Mouse (Mus musculus) liver, postnatal 0 days (tissue): ENCODE measurements at regions not wholly inside any gene's neighbourhood (a gene's known extent, or its start where the extent isn't known, plus 50 kb on each side); places are given as distances from the start of the nearest gene placed in this dataset.

Experiments used
- ATAC-seq: fragments of 200-750 bp; cut with Nextera tagmentation; 2 replicates; pipeline ENCODE4 v1.8.0; 2017; ENCODE audit warnings: mild to moderate bottlenecking, moderate library complexity
- DNase-seq: peaks from one replicate; pipeline ENCODE4 v3.0.0-alpha.2; 2016
- H3K27ac ChIP-seq: fragments of 300-500 bp; sonication (generic); 2 replicates; pipeline ENCODE4 v1.5.1; 2014; ENCODE audit warnings: antibody characterized with exemption, moderate library complexity, mild to moderate bottlenecking, low read depth
- H3K27me3 ChIP-seq: fragments of 300-500 bp; sonication (generic); 2 replicates; pipeline ENCODE4 v1.6.1; 2014; ENCODE audit warnings: low read length, control low read depth, mixed read lengths; ENCODE audit not compliant: insufficient read depth
- H3K36me3 ChIP-seq: fragments of 300-500 bp; sonication (generic); replicated peaks from 2 replicates; pipeline ENCODE4 v1.6.1; 2014; ENCODE audit warnings: mild to moderate bottlenecking, control low read depth, low read length, moderate library complexity, mixed read lengths; ENCODE audit not compliant: insufficient read depth
- H3K4me1 ChIP-seq: fragments of 300-500 bp; sonication (generic); 2 replicates; pipeline ENCODE4 v1.6.1; 2014; ENCODE audit warnings: antibody characterized with exemption, mild to moderate bottlenecking, control low read depth; ENCODE audit not compliant: insufficient read depth
- H3K4me2 ChIP-seq: fragments of 300-500 bp; sonication (generic); 2 replicates; pipeline ENCODE4 v1.6.1; 2014; ENCODE audit warnings: low read depth, mild to moderate bottlenecking, low read length, moderate library complexity, mixed read lengths
- H3K4me3 ChIP-seq: fragments of 300-500 bp; sonication (generic); 2 replicates; pipeline ENCODE4 v1.5.1; 2014; ENCODE audit warnings: low read depth, low read length
- H3K9ac ChIP-seq: fragments of 300-500 bp; sonication (generic); replicated peaks from 2 replicates; pipeline ENCODE4 v1.6.1; 2014; ENCODE audit warnings: mild to moderate bottlenecking, moderate library complexity
- H3K9me3 ChIP-seq: fragments of 300-500 bp; sonication (generic); 2 replicates; pipeline ENCODE4 v1.6.1; 2016; ENCODE audit warnings: mild to moderate bottlenecking, control low read depth, low read length, mixed read lengths
- CTCF ChIP-seq: sonication (generic); IDR thresholded peaks from 2 replicates; pipeline ENCODE4 v1.5.1; 2016; ENCODE audit warnings: antibody characterized with exemption, low read depth
- EP300 ChIP-seq: IDR thresholded peaks from 2 replicates; pipeline ENCODE4 v1.6.1; 2016; ENCODE audit warnings: antibody characterized with exemption, low read depth, mild to moderate bottlenecking
- WGBS: fragments of 180-500 bp; shearing (Covaris S2); extraction: QIAGEN DNeasy Blood & Tissue Kit; methylation state at CpG from one replicate; pipeline ENCODE4 v1.1.7; 2014; ENCODE audit not compliant: insufficient replicate concordance; 5-methylcytosine and 5-hydroxymethylcytosine counted together

DNA sequence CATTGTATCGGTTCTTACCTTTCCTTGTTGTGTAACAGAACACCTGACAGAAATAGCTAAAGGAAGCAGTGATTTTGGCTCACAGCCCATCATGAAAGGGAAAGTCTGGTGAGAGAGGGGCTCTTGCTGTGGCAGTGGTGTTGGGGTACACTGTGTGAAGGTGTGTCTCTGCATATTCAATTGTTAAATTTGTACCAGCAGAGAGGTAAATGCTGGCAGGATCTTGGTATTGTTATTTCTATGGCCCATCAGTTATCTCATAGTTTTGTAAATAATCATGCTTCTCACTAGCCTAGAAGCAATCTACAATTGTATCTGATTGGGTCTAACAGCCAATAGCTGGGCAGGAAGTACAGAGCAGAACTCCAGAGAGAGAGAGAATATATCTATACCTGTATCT lies 95.7 kb downstream of the Mfap3l start:
- DNase-seq, result no peak
- ATAC-seq, result no peak
- Histone ChIP-seq H3K4me3 (no peak overlapping the region), H3K9ac (no peak overlapping the region), H3K27me3 (no peaks in the 10 kb centered on the region), H3K27ac (no peak overlapping the region), H3K4me2 (no peak overlapping the region), H3K9me3 (no peaks in the 10 kb centered on the region), H3K4me1 (no peaks in the 10 kb centered on the region), H3K36me3 (no peaks in the 10 kb centered on the region)
- TF ChIP-seq EP300, result no peak
- TF ChIP-seq CTCF, result no peak
- WGBS, result 73% methylated on average over 1 of the region's 1 CpGs

DNA sequence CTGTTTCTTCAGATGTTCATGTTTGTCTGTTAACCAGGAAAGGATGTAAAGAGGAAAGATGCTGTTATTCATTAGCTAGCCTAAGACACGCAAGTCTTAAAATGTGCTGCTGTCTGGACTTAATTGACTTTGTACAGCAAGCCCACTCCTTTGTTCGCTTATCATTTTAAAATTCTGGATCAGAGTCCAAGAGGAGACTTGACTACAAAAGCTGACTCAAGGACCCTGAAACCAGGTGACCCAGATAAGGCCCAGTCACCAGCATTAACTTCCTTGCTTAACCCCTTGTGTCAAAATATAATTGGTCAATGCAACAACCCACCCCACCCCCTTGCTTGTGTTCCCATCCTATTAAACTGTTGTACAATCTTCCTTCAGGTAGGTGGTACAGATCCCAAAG lies 99.9 kb downstream of the Mfap3l start:
- no peak for ATAC-seq
- Histone ChIP-seq H3K36me3 (no peaks in the 10 kb centered on the region), H3K27me3 (no peaks in the 10 kb centered on the region), H3K4me1 (no peaks in the 10 kb centered on the region), H3K27ac (no peak overlapping the region), H3K9me3 (no peaks in the 10 kb centered on the region), H3K4me2 (no peak overlapping the region), H3K4me3 (no peak overlapping the region), H3K9ac (no peak overlapping the region)
- DNase-seq, result no peak
- TF ChIP-seq EP300 (no peak), CTCF (no peak)
- 80% methylated on average over 2 of the region's 2 CpGs for WGBS

- Histone ChIP-seq H3K9me3 (no peaks in the 10 kb centered on the region), H3K9ac (no peak overlapping the region), H3K4me2 (no peak overlapping the region), H3K4me1 (no peaks in the 10 kb centered on the region), H3K27me3 (no peaks in the 10 kb centered on the region), H3K27ac (no peak overlapping the region), H3K4me3 (no peak overlapping the region), H3K36me3 (no peaks in the 10 kb centered on the region)
- TF ChIP-seq EP300, result no peak
- no peak for TF ChIP-seq CTCF
- ATAC-seq (no peak), DNase-seq (no peak)
- 78% methylated on average over 3 of the region's 3 CpGs for WGBS
These were observed 103.3 kb downstream of the Mfap3l start for GRCm38 (mm10) chr8:60735961-60736360.

GRCm38 (mm10) chr8:60736401-60736800 lies 103.8 kb downstream of the Mfap3l start:
- H3K27me3 ChIP-seq, result no peaks in the 10 kb centered on the region
- no peak overlapping the region for H3K4me3 ChIP-seq
- TF ChIP-seq CTCF (no peak), EP300 (no peak)
- no peaks in the 10 kb centered on the region for H3K9me3 ChIP-seq
- H3K4me2 ChIP-seq, result no peak overlapping the region
- H3K36me3 ChIP-seq, result no peaks in the 10 kb centered on the region
- H3K4me1 ChIP-seq, result no peaks in the 10 kb centered on the region
- ATAC-seq (no peak), DNase-seq (no peak)
- H3K27ac ChIP-seq, result no peak overlapping the region
- H3K9ac ChIP-seq, result no peak overlapping the region
- WGBS, result 84% methylated on average over 9 of the region's 9 CpGs

- no peaks in the 10 kb centered on the region for H3K9me3 ChIP-seq
- H3K27me3 ChIP-seq, result no peaks in the 10 kb centered on the region
- no peaks in the 10 kb centered on the region for H3K4me1 ChIP-seq
- no peak for TF ChIP-seq CTCF
- TF ChIP-seq EP300, result no peak
- no peak overlapping the region for H3K4me2 ChIP-seq
- no peak overlapping the region for H3K27ac ChIP-seq
- H3K4me3 ChIP-seq, result no peak overlapping the region
- no peak for ATAC-seq
- no peaks in the 10 kb centered on the region for H3K36me3 ChIP-seq
- H3K9ac ChIP-seq, result no peak overlapping the region
- no peak for DNase-seq
- WGBS, result 63% methylated on average over 2 of the region's 2 CpGs
These were observed 104.3 kb downstream of the Mfap3l start for GRCm38 (mm10) chr8:60736913-60737312.

- Histone ChIP-seq H3K27me3 (no peaks in the 10 kb centered on the region), H3K9ac (no peak overlapping the region), H3K9me3 (no peaks in the 10 kb centered on the region), H3K4me1 (no peaks in the 10 kb centered on the region), H3K27ac (no peak overlapping the region), H3K36me3 (no peaks in the 10 kb centered on the region), H3K4me3 (no peak overlapping the region), H3K4me2 (no peak overlapping the region)
- TF ChIP-seq CTCF (no peak), EP300 (no peak)
- ATAC-seq, result no peak
- WGBS, result 80% methylated on average over 1 of the region's 1 CpGs
- DNase-seq, result no peak
These were observed 105.0 kb downstream of the Mfap3l start for GRCm38 (mm10) chr8:60737616-60738015.

DNA sequence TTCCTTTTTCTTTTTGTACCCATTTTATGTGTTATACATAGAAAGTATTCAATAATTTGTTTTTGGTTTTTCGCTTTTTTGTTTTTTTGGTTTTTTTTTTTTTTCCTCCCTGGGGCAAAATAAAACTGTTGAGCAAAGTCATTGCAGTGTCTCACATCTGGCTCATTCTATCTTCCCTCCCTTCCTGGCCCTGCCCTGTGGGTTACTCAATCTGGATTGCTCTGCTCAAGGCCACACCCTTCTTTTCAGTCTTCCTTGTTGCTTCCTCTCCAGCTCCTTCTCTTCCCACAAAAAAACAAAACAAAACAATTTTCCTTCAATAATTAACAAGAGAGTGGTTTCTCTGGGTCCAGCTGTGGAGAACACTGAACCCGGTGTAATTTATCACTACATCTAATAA lies 113.2 kb downstream of the Mfap3l start:
- Histone ChIP-seq H3K4me2 (no peak overlapping the region), H3K9ac (no peak overlapping the region), H3K9me3 (no peaks in the 10 kb centered on the region), H3K27ac (no peak overlapping the region), H3K4me1 (no peaks in the 10 kb centered on the region), H3K27me3 (no peaks in the 10 kb centered on the region), H3K4me3 (no peak overlapping the region), H3K36me3 (no peaks in the 10 kb centered on the region)
- TF ChIP-seq EP300, result no peak
- no peak for TF ChIP-seq CTCF
- DNase-seq (no peak), ATAC-seq (no peak)
- WGBS, result 74% methylated on average over 2 of the region's 2 CpGs
